Mouse (Mus musculus) thymus, postnatal 4 days (tissue): ENCODE data around the gene Chchd2.
"Not testable (repeated sequence)": the region's sequence is repeated elsewhere in the genome, so short reads cannot be mapped to it uniquely, and the experiment has no call there.

Experiments
- DNase-seq: peaks from one replicate; pipeline ENCODE4 v3.0.0; 2021

Chchd2 gene

GRCm38 (mm10) chr5:129886911-129887636 is at the start of gene Chchd2:
Gene Chchd2 (minus strand): TSS chr5:129887470.
- peak; percentile 82 for DNase-seq

GRCm38 (mm10) chr5:129936941-129937340 is 49.7 kb upstream of the Chchd2 start:
- DNase-seq, result no peak

GRCm38 (mm10) chr5:129929924-129930855 is 42.9 kb upstream of the Chchd2 start:
- no peak for DNase-seq

GRCm38 (mm10) chr5:129925933-129926332 is 38.7 kb upstream of the Chchd2 start:
- DNase-seq, result no peak

- no peak for DNase-seq
Measured at GRCm38 (mm10) chr5:129924820-129925452, 37.7 kb upstream of the Chchd2 start.

GRCm38 (mm10) chr5:129921972-129922371 is 34.7 kb upstream of the Chchd2 start:
- no peak for DNase-seq

GRCm38 (mm10) chr5:129919320-129919719 is 32.0 kb upstream of the Chchd2 start:
- no peak for DNase-seq

GRCm38 (mm10) chr5:129918752-129919151 is 31.5 kb upstream of the Chchd2 start:
- no peak for DNase-seq

GRCm38 (mm10) chr5:129918065-129918651 is 30.9 kb upstream of the Chchd2 start:
- no peak for DNase-seq

- DNase-seq, result not testable (repeated sequence)
Measured at GRCm38 (mm10) chr5:129915491-129915890, 28.2 kb upstream of the Chchd2 start.

GRCm38 (mm10) chr5:129914024-129914423 is 26.8 kb upstream of the Chchd2 start:
- DNase-seq, result peak; percentile 48

GRCm38 (mm10) chr5:129909591-129909990 is 22.3 kb upstream of the Chchd2 start:
- DNase-seq, result no peak

GRCm38 (mm10) chr5:129909147-129909546 is 21.9 kb upstream of the Chchd2 start:
- no peak for DNase-seq

- peak; percentile 88 for DNase-seq
Measured at GRCm38 (mm10) chr5:129908242-129908965, 21.1 kb upstream of the Chchd2 start, which contains the start of gene Nupr1l. Gene Nupr1l (plus strand): TSS chr5:129908540.

GRCm38 (mm10) chr5:129907775-129908174 is 20.5 kb upstream of the Chchd2 start:
- no peak for DNase-seq

GRCm38 (mm10) chr5:129898449-129898848 is 11.2 kb upstream of the Chchd2 start, which contains the start of gene Phkg1:
Gene Phkg1 (minus strand): TSS chr5:129898549.
- no peak for DNase-seq

- peak; percentile 79 for DNase-seq
Measured at GRCm38 (mm10) chr5:129895198-129896088, 8.2 kb upstream of the Chchd2 start, which contains the start of gene Zbed5. Gene Zbed5 (plus strand): TSS chr5:129895723.

- DNase-seq, result not testable (repeated sequence)
Measured at GRCm38 (mm10) chr5:129890390-129890789, 3.1 kb upstream of the Chchd2 start.

GRCm38 (mm10) chr5:129886271-129886670 is 999 bp downstream of the Chchd2 start:
- DNase-seq, result no peak

- DNase-seq, result no peak
Measured at GRCm38 (mm10) chr5:129879888-129880287, 7.4 kb downstream of the Chchd2 start.

GRCm38 (mm10) chr5:129878946-129879345 is 8.3 kb downstream of the Chchd2 start:
- DNase-seq, result no peak
